Comparison of ENCODE assay signal across 19 mouse cellular contexts in genomic region chr5:118377402-118377848, GRCm38 (mm10).
DNase-seq lines count a peak whose midpoint lies in the region; ATAC-seq and TF ChIP-seq lines count a peak whose summit lies in the region.
"Had no signal": no experiment of that assay in that cellular context is flagged by ENCODE, and none has a peak within 500 bp of the region (broad histone marks: within the 10 kb centered on the region; RNA-seq: fewer than 3 reads in every experiment).

No protein-coding gene starts in this region.

- DNase-seq in hindbrain, embryonic 14.5 days (ENCODE audit: low spot score) = no peak
- no peak for DNase-seq in hindbrain, embryonic 11.5 days (ENCODE audit: low spot score)
- DNase-seq in lung, postnatal 0 days (ENCODE audit: low spot score) = peak; percentile 89
- DNase-seq in lung, postnatal 14 days = no peak
- DNase-seq in Muller cell, postnatal 12 days (ENCODE audit: inconsistent ontology term) = peak; percentile 19
- DNase-seq in left cerebral cortex, adult 9 months (ENCODE audit: low spot score in 2 of 2) = no peak
- DNase-seq: adrenal gland, postnatal 36 days; cerebellum, postnatal 36 days; kidney, adult 2 months; layer of hippocampus, postnatal 36 days; spleen, adult 18-20 months; thymus, postnatal 25 days had no signal

- 0 out of 2 replicates have a peak, but pooled peaks have one; percentile 17 for TF ChIP-seq EP300 in lung, postnatal 0 days (IDR thresholded peaks at IDR 0.05)

- no peak overlapping the region for H3K4me2 ChIP-seq in hindbrain, embryonic 14.5 days (replicated peaks)
- H3K4me2 ChIP-seq in hindbrain, embryonic 11.5 days (replicated peaks; ENCODE audit: low read depth, low read length) = no peak overlapping the region
- H3K4me2 ChIP-seq in lung, postnatal 0 days (replicated peaks; ENCODE audit: low read depth, low read length) = no peak overlapping the region
- H3K4me2 ChIP-seq in forebrain, embryonic 16.5 days (ENCODE audit: low read length) = no peak overlapping the region
- H3K4me2 ChIP-seq: embryonic facial prominence, embryonic 13.5 days; forebrain, embryonic 12.5 days; heart, embryonic 15.5 days had no signal

- H3K9me3 ChIP-seq in hindbrain, embryonic 14.5 days (ENCODE audit: control insufficient read depth, low read length) = no peaks in the 10 kb centered on the region
- H3K9me3 ChIP-seq in hindbrain, embryonic 11.5 days (ENCODE audit: control insufficient read depth, low read length) = no peaks in the 10 kb centered on the region
- no peaks in the 10 kb centered on the region for H3K9me3 ChIP-seq in lung, postnatal 0 days (ENCODE audit: low read length)
- H3K9me3 ChIP-seq in forebrain, embryonic 16.5 days (ENCODE audit: control insufficient read depth, low read length) = no peaks in the 10 kb centered on the region
- H3K9me3 ChIP-seq: embryonic facial prominence, embryonic 13.5 days; forebrain, embryonic 12.5 days; G1E; heart, embryonic 15.5 days had no signal

- H3K9ac ChIP-seq in hindbrain, embryonic 14.5 days = 0 out of 2 replicates have a peak overlapping the region, but pooled peaks have one; percentile 12
- no peak overlapping the region for H3K9ac ChIP-seq in hindbrain, embryonic 11.5 days (ENCODE audit: low read depth, low read length)
- no peak overlapping the region for H3K9ac ChIP-seq in lung, postnatal 0 days (replicated peaks; ENCODE audit: low read depth)
- H3K9ac ChIP-seq in forebrain, embryonic 16.5 days (replicated peaks; ENCODE audit: low read depth, low read length) = no peak overlapping the region
- H3K9ac ChIP-seq: embryonic facial prominence, embryonic 13.5 days; forebrain, embryonic 12.5 days; heart, embryonic 15.5 days had no signal

- 0 out of 2 replicates have a peak overlapping the region, but pooled peaks have one; percentile 9 for H3K27ac ChIP-seq in hindbrain, embryonic 14.5 days
- H3K27ac ChIP-seq in hindbrain, embryonic 11.5 days (ENCODE audit: low read depth, low read length) = no peak overlapping the region
- H3K27ac ChIP-seq in lung, postnatal 0 days (ENCODE audit: low read length) = peak overlapping the region; percentile 20
- no peak overlapping the region for H3K27ac ChIP-seq in forebrain, embryonic 16.5 days (ENCODE audit: low read length)
- H3K27ac ChIP-seq: embryonic facial prominence, embryonic 13.5 days; forebrain, embryonic 12.5 days; heart, embryonic 15.5 days had no signal

- H3K4me3 ChIP-seq in hindbrain, embryonic 14.5 days (replicated peaks; ENCODE audit: low read length) = no peak overlapping the region
- no peak overlapping the region for H3K4me3 ChIP-seq in hindbrain, embryonic 11.5 days (ENCODE audit: low read depth, low read length)
- H3K4me3 ChIP-seq in lung, postnatal 0 days (ENCODE audit: low read depth, low read length) = no peak overlapping the region
- no peak overlapping the region for H3K4me3 ChIP-seq in forebrain, embryonic 16.5 days (replicated peaks; ENCODE audit: low read length)
- H3K4me3 ChIP-seq: embryonic facial prominence, embryonic 13.5 days; forebrain, embryonic 12.5 days; heart, embryonic 15.5 days had no signal

- H3K27me3 ChIP-seq in hindbrain, embryonic 14.5 days (ENCODE audit: control insufficient read depth, insufficient read depth, low read length) = 0 out of 2 replicates have a peak, but pooled peaks cover 5% of the 10 kb centered on the region
- peaks cover 4% of the 10 kb centered on the region for H3K27me3 ChIP-seq in hindbrain, embryonic 11.5 days (ENCODE audit: control insufficient read depth, insufficient read depth, low read length)
- 0 out of 2 replicates have a peak, but pooled peaks cover 2% of the 10 kb centered on the region for H3K27me3 ChIP-seq in lung, postnatal 0 days (replicated peaks; ENCODE audit: insufficient read depth, low read length)
- H3K27me3 ChIP-seq in forebrain, embryonic 16.5 days (replicated peaks; ENCODE audit: control insufficient read depth, insufficient read depth, low read length) = no peaks in the 10 kb centered on the region; the same call in 1 of the 2 replicates
- H3K27me3 ChIP-seq: heart, embryonic 15.5 days had no signal

- H3K36me3 ChIP-seq in hindbrain, embryonic 14.5 days (replicated peaks; ENCODE audit: control insufficient read depth, insufficient read depth) = no peaks in the 10 kb centered on the region
- H3K36me3 ChIP-seq in hindbrain, embryonic 11.5 days (ENCODE audit: control insufficient read depth, insufficient read depth, low read length) = no peaks in the 10 kb centered on the region
- H3K36me3 ChIP-seq in lung, postnatal 0 days (ENCODE audit: insufficient read depth, low read length) = no peaks in the 10 kb centered on the region
- H3K36me3 ChIP-seq in forebrain, embryonic 16.5 days (ENCODE audit: control insufficient read depth, insufficient read depth) = no peaks in the 10 kb centered on the region
- H3K36me3 ChIP-seq: embryonic facial prominence, embryonic 13.5 days; forebrain, embryonic 12.5 days; G1E; heart, embryonic 15.5 days had no signal

- peaks cover 36% of the 10 kb centered on the region for H3K4me1 ChIP-seq in hindbrain, embryonic 14.5 days (replicated peaks; ENCODE audit: control insufficient read depth, insufficient read depth, low read length)
- H3K4me1 ChIP-seq in hindbrain, embryonic 11.5 days (replicated peaks; ENCODE audit: control insufficient read depth, insufficient read depth, low read length) = peaks cover 10% of the 10 kb centered on the region
- peaks cover 46% of the 10 kb centered on the region for H3K4me1 ChIP-seq in lung, postnatal 0 days (ENCODE audit: insufficient read depth, low read depth, low read length)
- peaks cover 24% of the 10 kb centered on the region for H3K4me1 ChIP-seq in forebrain, embryonic 16.5 days (replicated peaks; ENCODE audit: control insufficient read depth, insufficient read depth, low read length)

- 25% methylated on average over 8 of the region's 8 CpGs for whole genome bisulfite sequencing in hindbrain, embryonic 14.5 days
- 61% methylated on average over 8 of the region's 8 CpGs for WGBS in hindbrain, embryonic 11.5 days
- 50% methylated on average over 8 of the region's 8 CpGs for WGBS in lung, postnatal 0 days
- WGBS in forebrain, embryonic 16.5 days = 57% methylated on average over 8 of the region's 8 CpGs

- no peak for TF ChIP-seq CTCF in lung, postnatal 0 days (IDR thresholded peaks at IDR 0.05)

- no peak for ATAC-seq in hindbrain, embryonic 14.5 days (ENCODE audit: low FRiP score)
- no peak for ATAC-seq in hindbrain, embryonic 11.5 days (ENCODE audit: low FRiP score)
- ATAC-seq in lung, postnatal 0 days = no peak; the same call in 1 of the 2 replicates
- peak; percentile 13; the same call in 1 of the 2 replicates for ATAC-seq in common myeloid progenitor, adult 5-6 weeks (replicated peaks; ENCODE audit: low read depth, poor library complexity, severe bottlenecking)
- ATAC-seq in forebrain, embryonic 16.5 days = no peak
- ATAC-seq: activated CD4-positive, CD25-positive, alpha-beta regulatory T cell, adult 4 months had no signal

Comparison
In these comparisons a context has a peak if more than half of its experiments do, and no peak if none do; other contexts are left out.
1. DNase-seq: peak in lung, postnatal 0 days (single experiment) and Muller cell, postnatal 12 days (single experiment); none in hindbrain, embryonic 14.5 days (single experiment), hindbrain, embryonic 11.5 days (single experiment), lung, postnatal 14 days (single experiment) and left cerebral cortex, adult 9 months (0 of 2).
2. H3K27ac ChIP-seq: peak in hindbrain, embryonic 14.5 days (single experiment) and lung, postnatal 0 days (single experiment); none in hindbrain, embryonic 11.5 days (single experiment) and forebrain, embryonic 16.5 days (single experiment).